Comparison of ENCODE assay signal across 17 mouse cellular contexts in genomic region chr13:99577686-99578085, GRCm38 (mm10).
A peak's percentile ranks its signal among the peaks of the same experiment; 100 is the strongest.
DNase-seq lines count a peak whose midpoint lies in the region; ATAC-seq and TF ChIP-seq lines count a peak whose summit lies in the region.
"Had no signal": no experiment of that assay in that cellular context is flagged by ENCODE, and none has a peak within 500 bp of the region (broad histone marks: within the 10 kb centered on the region; RNA-seq: fewer than 3 reads in every experiment).

No protein-coding gene starts in this region.

- WGBS in midbrain, postnatal 0 days = 54% methylated on average over 4 of the region's 4 CpGs
- WGBS in midbrain, embryonic 11.5 days = 85% methylated on average over 4 of the region's 4 CpGs

- H3K4me2 ChIP-seq in midbrain, postnatal 0 days (ENCODE audit: low read depth, low read length, poor library complexity, severe bottlenecking) = no peak overlapping the region
- no peak overlapping the region for H3K4me2 ChIP-seq in midbrain, embryonic 11.5 days
- H3K4me2 ChIP-seq: embryonic facial prominence, embryonic 15.5 days; hindbrain, embryonic 13.5 days; intestine, embryonic 15.5 days; kidney, embryonic 15.5 days; liver, embryonic 12.5 days; lung, embryonic 15.5 days had no signal

- peak; percentile 34 to 62 for DNase-seq in adrenal gland, postnatal 36 days
- no peak for DNase-seq in adrenal gland, adult (ENCODE audit: inconsistent age in 2 of 2, low spot score in 1 of 2)
- peak; percentile 14 for DNase-seq in heart, adult 11 months
- no peak for DNase-seq in heart, postnatal 4 days
- DNase-seq in midbrain, postnatal 0 days (ENCODE audit: low spot score) = peak; percentile 56
- DNase-seq in midbrain, embryonic 11.5 days (ENCODE audit: low spot score, missing footprints) = no peak
- DNase-seq in telencephalon, adult 2 months (ENCODE audit: low read depth, low spot score) = peak; percentile 74
- DNase-seq: cerebellum, adult 2 months; gastrocnemius, postnatal 25 days; left cerebral cortex, postnatal 4 days; thymus, postnatal 4 days had no signal

- 0 out of 2 replicates have a peak, but pooled peaks cover 3% of the 10 kb centered on the region for H3K4me1 ChIP-seq in midbrain, postnatal 0 days (ENCODE audit: insufficient read depth, low read length)
- no peaks in the 10 kb centered on the region for H3K4me1 ChIP-seq in midbrain, embryonic 11.5 days (ENCODE audit: control insufficient read depth, insufficient read depth, low read length)
- H3K4me1 ChIP-seq: embryonic facial prominence, embryonic 15.5 days; intestine, embryonic 15.5 days; kidney, embryonic 15.5 days; liver, embryonic 12.5 days; lung, embryonic 15.5 days had no signal

- H3K27me3 ChIP-seq in midbrain, postnatal 0 days (ENCODE audit: insufficient read depth, low read length) = no peaks in the 10 kb centered on the region
- H3K27me3 ChIP-seq in midbrain, embryonic 11.5 days (ENCODE audit: control insufficient read depth, insufficient read depth, low read length) = no peaks in the 10 kb centered on the region
- H3K27me3 ChIP-seq: embryonic facial prominence, embryonic 15.5 days; hindbrain, embryonic 13.5 days; intestine, embryonic 15.5 days; kidney, embryonic 15.5 days; liver, embryonic 12.5 days; lung, embryonic 15.5 days had no signal

- no peak for TF ChIP-seq CTCF in midbrain, postnatal 0 days (IDR thresholded peaks at IDR 0.05)

- H3K36me3 ChIP-seq in midbrain, postnatal 0 days (ENCODE audit: insufficient read depth, low read length) = no peaks in the 10 kb centered on the region
- no peaks in the 10 kb centered on the region for H3K36me3 ChIP-seq in midbrain, embryonic 11.5 days (ENCODE audit: control insufficient read depth, insufficient read depth, low read length)
- H3K36me3 ChIP-seq: embryonic facial prominence, embryonic 15.5 days; hindbrain, embryonic 13.5 days; intestine, embryonic 15.5 days; kidney, embryonic 15.5 days; liver, embryonic 12.5 days; lung, embryonic 15.5 days had no signal

- H3K4me3 ChIP-seq in midbrain, postnatal 0 days (ENCODE audit: low read depth, low read length) = no peak overlapping the region
- no peak overlapping the region for H3K4me3 ChIP-seq in midbrain, embryonic 11.5 days (ENCODE audit: low read depth, low read length)
- H3K4me3 ChIP-seq: embryonic facial prominence, embryonic 15.5 days; hindbrain, embryonic 13.5 days; intestine, embryonic 15.5 days; kidney, embryonic 15.5 days; liver, embryonic 12.5 days; lung, embryonic 15.5 days had no signal

- no peaks in the 10 kb centered on the region for H3K9me3 ChIP-seq in midbrain, postnatal 0 days (ENCODE audit: low read length)
- H3K9me3 ChIP-seq in midbrain, embryonic 11.5 days (ENCODE audit: control insufficient read depth, low read length) = no peaks in the 10 kb centered on the region; the same call in 1 of the 2 replicates
- H3K9me3 ChIP-seq: embryonic facial prominence, embryonic 15.5 days; intestine, embryonic 15.5 days; lung, embryonic 15.5 days had no signal

- H3K27ac ChIP-seq in midbrain, postnatal 0 days (ENCODE audit: low read depth, low read length) = no peak overlapping the region
- no peak overlapping the region for H3K27ac ChIP-seq in midbrain, embryonic 11.5 days (ENCODE audit: low read depth, low read length)
- H3K27ac ChIP-seq: embryonic facial prominence, embryonic 15.5 days; hindbrain, embryonic 13.5 days; intestine, embryonic 15.5 days; kidney, embryonic 15.5 days; liver, embryonic 12.5 days; lung, embryonic 15.5 days had no signal

- no peak overlapping the region for H3K9ac ChIP-seq in midbrain, postnatal 0 days (replicated peaks; ENCODE audit: low read length, poor library complexity, severe bottlenecking)
- H3K9ac ChIP-seq in midbrain, embryonic 11.5 days (ENCODE audit: low read length) = no peak overlapping the region
- H3K9ac ChIP-seq: embryonic facial prominence, embryonic 15.5 days; hindbrain, embryonic 13.5 days; intestine, embryonic 15.5 days; kidney, embryonic 15.5 days; liver, embryonic 12.5 days; lung, embryonic 15.5 days had no signal

- ATAC-seq in midbrain, postnatal 0 days (ENCODE audit: low FRiP score) = 0 out of 2 replicates have a peak, but pooled peaks have one; percentile 13
- ATAC-seq in midbrain, embryonic 11.5 days (ENCODE audit: low FRiP score) = no peak
- ATAC-seq: intestine, embryonic 15.5 days; liver, embryonic 12.5 days had no signal

Comparison
In these comparisons a context has a peak if more than half of its experiments do, and no peak if none do; other contexts are left out.
1. DNase-seq: peak in adrenal gland, postnatal 36 days (2 of 2), heart, adult 11 months (single experiment), midbrain, postnatal 0 days (single experiment) and telencephalon, adult 2 months (single experiment); none in adrenal gland, adult (0 of 2), heart, postnatal 4 days (single experiment) and midbrain, embryonic 11.5 days (single experiment).